Mouse (Mus musculus) stomach, postnatal 0 days (tissue): ENCODE results near the gene Ptpn22.

Source experiments
- CTCF ChIP-seq: IDR thresholded peaks from 2 replicates; pipeline ENCODE4 v1.5.1; 2016; ENCODE audit warnings: antibody characterized with exemption, low read depth, mild to moderate bottlenecking, moderate library complexity
- EP300 ChIP-seq: optimal IDR thresholded peaks from 2 replicates; pipeline ENCODE3; 2016; ENCODE audit warnings: antibody characterized with exemption

DNA sequence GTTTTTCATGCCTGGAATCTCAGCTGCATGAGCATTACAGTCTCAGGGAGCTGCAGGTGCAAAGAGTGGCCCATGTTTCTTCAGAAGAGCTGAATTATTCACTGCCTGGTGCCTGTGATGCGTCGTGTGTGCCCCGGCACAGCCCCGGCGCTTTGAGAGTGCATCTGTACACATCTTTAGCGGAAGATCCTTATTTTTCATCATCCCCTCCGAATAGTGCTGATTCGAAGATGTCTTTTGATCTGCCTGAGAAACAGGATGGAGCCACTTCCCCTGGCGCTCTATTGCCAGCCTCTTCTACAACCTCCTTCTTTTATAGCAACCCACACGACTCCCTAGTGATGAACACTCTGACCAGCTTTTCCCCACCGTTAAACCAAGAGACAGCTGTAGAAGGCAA is 26.4 kb downstream of the Ptpn22 start:
- TF ChIP-seq CTCF (no peak), EP300 (no peak)
